Mouse (Mus musculus) embryonic facial prominence, embryonic 12.5 days (tissue): Measurements from ENCODE around the gene Ankrd34a. TPM values are rescaled to one million over a fixed set of nuclear protein-coding genes. Genes with fewer than 3 reads are reported as not detected.
"Not testable (repeated sequence)": the region's sequence is repeated elsewhere in the genome, so short reads cannot be mapped to it uniquely, and the experiment has no call there.

Experiments used
- ATAC-seq: fragments of 200-750 bp; cut with Nextera tagmentation; 2 replicates; pipeline ENCODE4 v1.8.0; 2017; ENCODE audit not compliant: insufficient number of reproducible peaks, insufficient read depth, low FRiP score, low TSS enrichment
- H3K27ac ChIP-seq: fragments of 300-500 bp; sonication (generic); 2 replicates; pipeline ENCODE4 v1.5.1; 2016; ENCODE audit warnings: mild to moderate bottlenecking
- H3K27me3 ChIP-seq: fragments of 300-500 bp; sonication (generic); 2 replicates; pipeline ENCODE4 v1.6.1; 2016; ENCODE audit warnings: mild to moderate bottlenecking, moderate library complexity
- H3K36me3 ChIP-seq: fragments of 300-500 bp; sonication (generic); 2 replicates; pipeline ENCODE4 v1.6.1; 2016; ENCODE audit warnings: mild to moderate bottlenecking
- H3K4me1 ChIP-seq: fragments of 300-500 bp; sonication (generic); 2 replicates; pipeline ENCODE4 v1.6.1; 2016
- H3K4me2 ChIP-seq: fragments of 300-500 bp; sonication (generic); replicated peaks from 2 replicates; pipeline ENCODE4 v1.6.1; 2016; ENCODE audit warnings: mild to moderate bottlenecking, moderate library complexity
- H3K4me3 ChIP-seq: fragments of 300-500 bp; sonication (generic); 2 replicates; pipeline ENCODE4 v1.5.1; 2016; ENCODE audit warnings: mild to moderate bottlenecking
- H3K9ac ChIP-seq: fragments of 300-500 bp; sonication (generic); 2 replicates; pipeline ENCODE4 v1.6.1; 2016; ENCODE audit warnings: mild to moderate bottlenecking, moderate library complexity
- H3K9me3 ChIP-seq: fragments of 300-500 bp; sonication (generic); 2 replicates; pipeline ENCODE4 v1.6.1; 2016; ENCODE audit warnings: mild to moderate bottlenecking, moderate library complexity
- WGBS: fragments of 180-500 bp; shearing (Covaris S2); methylation state at CpG from one replicate; pipeline ENCODE4 v1.1.7; 2016; 5-methylcytosine and 5-hydroxymethylcytosine counted together
- polyA plus RNA-seq: library from polyadenylated mRNA; unstranded; fragments of >200 nt; fragmentation: Nextera tagmentation; extraction: Ambion mirVana; gene quantifications from 2 replicates; pipeline ENCODE4 v1.2.1, GENCODE M21; 2016

Gene Ankrd34a
- polyA plus RNA-seq, 1 experiment from 2014 or later = 2.3 TPM

DNA sequence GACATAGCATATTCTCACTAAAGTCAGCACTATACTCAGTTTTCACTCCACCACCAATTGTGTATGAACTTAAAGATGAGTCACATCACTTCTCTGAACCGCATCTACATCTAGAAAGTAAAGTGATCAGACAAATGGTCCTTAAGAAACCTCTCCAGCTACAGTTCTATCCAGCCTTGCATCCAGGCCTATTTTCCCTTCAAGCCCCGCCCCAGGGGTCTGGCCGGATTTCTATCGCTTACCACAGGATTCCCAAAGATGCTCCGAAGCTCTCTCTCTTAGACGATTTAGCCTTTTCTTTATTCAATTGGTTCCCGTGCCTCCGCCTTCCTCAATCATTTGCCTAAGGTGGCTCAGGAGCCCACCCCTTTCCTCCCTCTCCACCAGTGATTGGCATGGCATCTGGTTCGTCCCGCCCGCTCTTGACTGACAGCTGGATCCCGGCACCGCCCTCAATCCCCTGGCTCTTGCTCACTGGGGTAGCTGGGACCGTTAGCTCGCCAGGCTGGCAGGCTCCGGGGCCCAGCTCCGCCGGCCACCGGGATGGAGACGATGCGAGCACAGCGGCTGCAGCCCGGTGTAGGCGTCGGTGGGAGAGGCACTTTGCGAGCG is 4.3 kb downstream of the Ankrd34a start, which contains the start of gene Lix1l:
Gene Lix1l, plus strand, starts transcription at position 511 of the 612 bp plus-strand sequence.
- peak within 1 kb of the TSS; percentile 65 for H3K4me2 ChIP-seq
- peaks cover 59% of the 10 kb centered on the region for H3K4me1 ChIP-seq
- H3K36me3 ChIP-seq = no peaks in the 10 kb centered on the region
- WGBS = 1% methylated on average over 27 of the region's 27 CpGs
- H3K9ac ChIP-seq = peak within 1 kb of the TSS; percentile 95
- H3K9me3 ChIP-seq = no peaks in the 10 kb centered on the region
- peaks cover 7% of the 10 kb centered on the region for H3K27me3 ChIP-seq
- ATAC-seq = peak; percentile 93
- peak within 1 kb of the TSS; percentile 89 for H3K4me3 ChIP-seq
- H3K27ac ChIP-seq = peak within 1 kb of the TSS; percentile 97

DNA sequence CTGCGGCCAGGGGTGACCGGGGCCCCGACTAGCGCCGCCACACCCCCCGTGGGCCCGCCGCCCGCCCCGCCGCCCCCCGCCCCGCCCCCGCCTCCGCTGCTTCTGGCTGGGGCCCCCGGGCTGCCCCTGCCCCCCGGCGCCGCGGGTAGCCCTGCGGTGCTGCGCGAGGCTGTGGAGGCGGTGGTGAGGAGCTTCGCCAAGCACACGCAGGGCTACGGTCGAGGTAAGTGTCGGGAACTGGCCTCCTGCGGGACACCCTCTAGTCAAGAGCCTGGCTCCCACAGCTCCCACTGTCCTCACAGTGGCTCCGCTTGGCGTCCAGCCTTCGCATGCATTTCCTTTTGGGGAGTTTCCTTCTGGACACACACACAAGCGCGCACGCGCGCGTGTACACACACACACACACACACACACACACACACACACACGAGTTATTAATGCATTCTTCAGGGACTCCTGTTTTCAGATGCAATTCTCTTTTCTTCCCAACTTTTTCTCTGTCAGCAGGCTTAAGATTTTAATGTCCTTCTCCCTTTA is 4.9 kb downstream of the Ankrd34a start:
- Histone ChIP-seq H3K4me1 (peaks cover 54% of the 10 kb centered on the region), H3K36me3 (no peaks in the 10 kb centered on the region), H3K27ac (peak overlapping the region; percentile 97), H3K9me3 (no peaks in the 10 kb centered on the region), H3K4me3 (peak overlapping the region; percentile 89), H3K4me2 (peak overlapping the region; percentile 65), H3K27me3 (peaks cover 6% of the 10 kb centered on the region), H3K9ac (peak overlapping the region; percentile 95)
- WGBS = under 1% methylated on average over 40 of the region's 40 CpGs
- peak; percentile 64 for ATAC-seq

DNA sequence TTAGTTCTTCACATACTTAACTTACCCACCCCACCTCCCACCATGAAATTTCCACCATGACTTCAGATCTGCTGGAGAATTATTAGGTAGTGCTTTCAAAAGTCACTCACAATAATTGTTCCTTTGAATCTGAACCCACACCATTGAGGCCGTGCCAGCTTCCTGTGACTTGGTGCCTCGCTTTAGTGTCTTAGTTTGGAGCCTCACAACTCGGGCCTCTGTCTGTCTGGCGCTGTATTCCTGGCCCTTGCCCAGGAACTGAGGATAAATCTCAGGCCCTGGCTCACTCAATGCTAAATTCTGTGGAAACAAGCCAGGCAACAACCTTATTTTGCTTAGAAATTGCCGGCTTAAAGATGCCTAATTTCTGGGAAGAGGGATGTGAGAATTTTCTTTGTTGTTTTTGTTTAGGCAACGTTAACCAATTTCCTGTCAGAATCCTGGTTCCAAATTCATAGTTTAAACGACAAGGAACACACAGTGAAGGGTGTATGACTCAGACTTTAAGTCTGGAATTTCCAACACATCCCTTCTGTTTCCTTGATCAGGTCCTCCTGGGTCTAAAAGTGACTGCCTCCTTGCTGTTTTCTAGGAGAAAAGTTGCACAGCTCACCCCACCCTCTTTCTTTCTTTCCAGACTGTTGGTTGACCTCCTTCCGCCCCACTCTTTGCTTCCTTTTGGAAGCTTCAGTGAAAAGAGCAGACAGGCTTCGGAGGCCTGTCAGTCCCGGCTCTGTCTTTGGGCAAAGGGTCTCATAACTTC is 5.7 kb downstream of the Ankrd34a start:
- Histone ChIP-seq H3K27me3 (peaks cover 6% of the 10 kb centered on the region; the same call in 1 of the 2 replicates), H3K36me3 (no peaks in the 10 kb centered on the region), H3K9ac (peak overlapping the region; percentile 95), H3K4me1 (peaks cover 46% of the 10 kb centered on the region), H3K4me3 (peak overlapping the region; percentile 89), H3K4me2 (peak overlapping the region; percentile 65), H3K9me3 (no peaks in the 10 kb centered on the region), H3K27ac (peak overlapping the region; percentile 97)
- no peak for ATAC-seq
- WGBS = 24% methylated on average over 10 of the region's 10 CpGs

GRCm38 (mm10) chr3:96602704-96603084 is 6.3 kb downstream of the Ankrd34a start:
- Histone ChIP-seq H3K27ac (peak overlapping the region; percentile 97), H3K36me3 (no peaks in the 10 kb centered on the region), H3K4me3 (peak overlapping the region; percentile 89), H3K9ac (peak overlapping the region; percentile 95), H3K4me1 (peaks cover 42% of the 10 kb centered on the region), H3K4me2 (peak overlapping the region; percentile 65), H3K27me3 (peaks cover 6% of the 10 kb centered on the region; the same call in 1 of the 2 replicates), H3K9me3 (no peaks in the 10 kb centered on the region)
- 46% methylated on average over 5 of the region's 5 CpGs for WGBS
- ATAC-seq = no peak

- no peaks in the 10 kb centered on the region for H3K36me3 ChIP-seq
- H3K4me2 ChIP-seq = peak overlapping the region; percentile 65
- H3K4me1 ChIP-seq = peaks cover 39% of the 10 kb centered on the region
- H3K27me3 ChIP-seq = peaks cover 6% of the 10 kb centered on the region; the same call in 1 of the 2 replicates
- no peak for ATAC-seq
- no peaks in the 10 kb centered on the region for H3K9me3 ChIP-seq
- WGBS = 53% methylated on average over 5 of the region's 5 CpGs
- peak overlapping the region; percentile 97 for H3K27ac ChIP-seq
- peak overlapping the region; percentile 95; the same call in 1 of the 2 replicates for H3K9ac ChIP-seq
- H3K4me3 ChIP-seq = peak overlapping the region; percentile 89
Observed at GRCm38 (mm10) chr3:96603311-96603710, 6.9 kb downstream of the Ankrd34a start.

GRCm38 (mm10) chr3:96606007-96606406 is 9.6 kb downstream of the Ankrd34a start:
- not testable (repeated sequence) for H3K27ac ChIP-seq, H3K9me3 ChIP-seq, H3K9ac ChIP-seq, H3K27me3 ChIP-seq, H3K4me3 ChIP-seq, H3K4me2 ChIP-seq, ATAC-seq, H3K36me3 ChIP-seq
- WGBS = 87% methylated on average over 4 of the region's 4 CpGs
- H3K4me1 ChIP-seq = peaks cover 25% of the 10 kb centered on the region

DNA sequence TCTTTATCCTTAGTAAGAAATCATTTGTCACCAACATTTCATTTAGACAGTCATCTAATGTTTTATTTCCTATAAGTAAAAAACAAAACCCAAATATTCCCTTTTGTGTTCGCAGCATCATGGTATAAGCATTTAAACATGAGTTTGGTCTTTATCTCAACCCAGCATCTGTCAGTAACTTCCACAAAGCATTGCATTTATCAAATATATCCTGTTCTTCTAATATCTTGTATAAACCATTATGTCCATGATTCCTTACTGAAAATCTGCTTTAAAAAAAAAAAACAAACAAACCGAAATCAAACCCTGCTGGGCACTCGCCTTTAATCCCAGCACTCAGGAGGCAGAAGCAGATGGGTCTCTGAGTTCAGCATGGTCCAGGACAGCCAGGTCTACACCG is 10.2 kb downstream of the Ankrd34a start:
- WGBS = 89% methylated on average over 4 of the region's 4 CpGs
- Histone ChIP-seq H3K4me3 (no peak overlapping the region), H3K9me3 (no peaks in the 10 kb centered on the region), H3K4me2 (no peak overlapping the region), H3K36me3 (no peaks in the 10 kb centered on the region), H3K9ac (no peak overlapping the region), H3K27me3 (no peaks in the 10 kb centered on the region), H3K27ac (no peak overlapping the region), H3K4me1 (peaks cover 25% of the 10 kb centered on the region)
- ATAC-seq = no peak

DNA sequence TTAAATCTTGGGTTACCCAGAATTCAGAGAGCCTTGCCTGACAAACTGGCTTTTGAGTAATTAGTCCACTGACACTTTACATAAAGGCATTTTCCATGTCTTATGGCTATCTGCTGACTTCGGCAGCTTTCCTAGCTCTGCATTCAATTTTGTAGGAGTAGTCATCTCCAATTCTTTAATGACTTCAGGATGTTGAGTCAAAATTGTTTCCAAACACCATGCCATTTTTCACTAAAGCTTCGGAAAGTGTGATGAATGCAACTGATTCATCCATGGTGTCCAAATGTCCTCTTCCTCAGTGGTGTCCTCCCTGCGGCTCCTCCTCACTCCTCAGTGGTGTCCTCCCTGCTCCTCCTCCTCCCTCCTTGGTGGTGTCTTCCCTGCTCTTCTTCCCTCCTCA is 21.5 kb downstream of the Ankrd34a start:
- Histone ChIP-seq H3K9me3 (no peaks in the 10 kb centered on the region), H3K4me3 (no peak overlapping the region), H3K4me1 (no peaks in the 10 kb centered on the region), H3K27ac (no peak overlapping the region), H3K36me3 (peaks cover 51% of the 10 kb centered on the region), H3K27me3 (no peaks in the 10 kb centered on the region), H3K4me2 (no peak overlapping the region), H3K9ac (no peak overlapping the region)
- ATAC-seq = no peak
- 59% methylated on average over 3 of the region's 3 CpGs for whole genome bisulfite sequencing

DNA sequence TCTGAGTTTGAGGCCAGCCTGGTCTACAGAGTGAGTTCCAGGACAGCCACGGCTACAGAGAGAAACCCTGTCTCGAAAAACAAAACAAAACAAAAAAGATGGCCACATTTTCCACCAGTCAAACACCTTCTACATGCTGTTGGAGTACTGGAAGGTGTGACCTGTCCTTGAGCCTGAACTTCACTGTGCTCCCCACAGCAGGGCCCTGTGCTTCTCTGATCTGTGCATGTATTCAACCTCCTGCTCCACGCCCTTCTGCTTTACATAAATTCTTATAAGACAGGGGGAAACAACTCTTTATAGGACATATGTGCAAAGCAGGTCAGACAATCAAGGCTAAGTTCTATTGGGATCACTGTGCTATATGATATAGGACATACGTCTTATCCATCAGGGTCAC is 26.8 kb downstream of the Ankrd34a start:
- no peak for ATAC-seq
- Histone ChIP-seq H3K27me3 (no peaks in the 10 kb centered on the region), H3K9ac (no peak overlapping the region), H3K27ac (no peak overlapping the region), H3K36me3 (peaks cover 48% of the 10 kb centered on the region), H3K9me3 (no peaks in the 10 kb centered on the region), H3K4me2 (no peak overlapping the region), H3K4me3 (no peak overlapping the region), H3K4me1 (no peaks in the 10 kb centered on the region)
- WGBS = 94% methylated on average over 4 of the region's 4 CpGs

- under 1% methylated on average over 48 of the region's 48 CpGs for WGBS
- H3K4me2 ChIP-seq = peak within 1 kb of the TSS; percentile 73
- peaks cover 21% of the 10 kb centered on the region for H3K36me3 ChIP-seq
- H3K27ac ChIP-seq = peak within 1 kb of the TSS; percentile 77
- peak; percentile 92 for ATAC-seq
- H3K4me3 ChIP-seq = peak within 1 kb of the TSS; percentile 70
- H3K27me3 ChIP-seq = no peaks in the 10 kb centered on the region
- H3K9ac ChIP-seq = peak within 1 kb of the TSS; percentile 74
- H3K9me3 ChIP-seq = no peaks in the 10 kb centered on the region
- peaks cover 18% of the 10 kb centered on the region for H3K4me1 ChIP-seq
Observed at GRCm38 (mm10) chr3:96629729-96630600, 33.5 kb downstream of the Ankrd34a start, which contains the start of gene Rbm8a. Gene Rbm8a (plus strand): TSS chr3:96629933.

- no peaks in the 10 kb centered on the region for H3K27me3 ChIP-seq
- peaks cover 27% of the 10 kb centered on the region for H3K4me1 ChIP-seq
- H3K36me3 ChIP-seq = peaks cover 15% of the 10 kb centered on the region
- H3K27ac ChIP-seq = no peak overlapping the region
- no peak overlapping the region for H3K4me2 ChIP-seq
- no peak for ATAC-seq
- no peak overlapping the region for H3K4me3 ChIP-seq
- H3K9me3 ChIP-seq = no peaks in the 10 kb centered on the region
- no peak overlapping the region for H3K9ac ChIP-seq
Observed at GRCm38 (mm10) chr3:96632058-96632457, 35.6 kb downstream of the Ankrd34a start.
